Mouse (Mus musculus) neutrophil, adult 83 days (primary cell): ENCODE measurements around the gene Ostm1. TPM values are rescaled to one million over a fixed set of nuclear protein-coding genes. Genes with fewer than 3 reads are reported as not detected.

Experiments used
- total RNA-seq, 2 experiments: library from RNA; stranded (reverse); gene quantifications; one replicate each; pipeline ENCODE4 v1.2.4; 2023

Ostm1 gene
- 10 to 100 TPM; 29.3 to 30.1 TPM for total RNA-seq

GRCm38 (mm10) chr10:42583157-42583872 lies at the start of gene Ostm1, which contains the start of gene Nr2e1:
TSS of gene Ostm1 (plus strand) at chr10:42583822.
TSS of gene Nr2e1 (minus strand) at chr10:42583632.

Other genes with a start within 250 kb of the Ostm1 start
- 1 to 10 TPM; 1.3 to 1.6 TPM for gene Afg1l, start 105.3 kb upstream of the Ostm1 start, total RNA-seq
- gene Snx3, start 81.8 kb upstream of the Ostm1 start, total RNA-seq: 100 to 1,000 TPM; 102 to 105 TPM
- gene Nr2e1, start 190 bp upstream of the Ostm1 start, total RNA-seq: not detected
- gene Sec63, start 177.7 kb downstream of the Ostm1 start, total RNA-seq: 10 to 100 TPM; 27.0 to 32.9 TPM